Mouse (Mus musculus) limb, embryonic 12.5 days (tissue): ENCODE measurements at regions not wholly inside any gene's neighbourhood (a gene's known extent, or its start where the extent isn't known, plus 50 kb on each side); places are given as distances from the start of the nearest gene placed in this dataset.

ENCODE experiments used
- ATAC-seq: fragments of 200-750 bp; cut with Nextera tagmentation; 2 replicates; pipeline ENCODE4 v1.8.0; 2017; ENCODE audit warnings: low read depth, moderate TSS enrichment; ENCODE audit not compliant: insufficient number of reproducible peaks, insufficient read depth, low FRiP score, low TSS enrichment
- H3K27ac ChIP-seq: fragments of 300-500 bp; sonication (generic); 2 replicates; pipeline ENCODE4 v1.5.1; 2016; ENCODE audit warnings: mild to moderate bottlenecking, moderate library complexity
- H3K27me3 ChIP-seq: fragments of 300-500 bp; sonication (generic); 2 replicates; pipeline ENCODE4 v1.6.1; 2016; ENCODE audit warnings: mild to moderate bottlenecking, moderate library complexity
- H3K36me3 ChIP-seq: fragments of 300-500 bp; sonication (generic); 2 replicates; pipeline ENCODE4 v1.6.1; 2016; ENCODE audit warnings: mild to moderate bottlenecking, moderate library complexity
- H3K4me1 ChIP-seq: fragments of 300-500 bp; sonication (generic); replicated peaks from 2 replicates; pipeline ENCODE4 v1.6.1; 2016
- H3K4me2 ChIP-seq: fragments of 300-500 bp; sonication (generic); 2 replicates; pipeline ENCODE4 v1.6.1; 2016; ENCODE audit warnings: mild to moderate bottlenecking, moderate library complexity
- H3K4me3 ChIP-seq: fragments of 300-500 bp; sonication (generic); replicated peaks from 2 replicates; pipeline ENCODE4 v1.5.1; 2016; ENCODE audit warnings: mild to moderate bottlenecking
- H3K9ac ChIP-seq: fragments of 300-500 bp; sonication (generic); replicated peaks from 2 replicates; pipeline ENCODE4 v1.6.1; 2016; ENCODE audit warnings: mild to moderate bottlenecking, moderate library complexity
- H3K9me3 ChIP-seq: fragments of 300-500 bp; sonication (generic); 2 replicates; pipeline ENCODE4 v1.6.1; 2016; ENCODE audit warnings: mild to moderate bottlenecking, moderate library complexity
- WGBS: fragments of 180-500 bp; shearing (Covaris S2); methylation state at CpG from one replicate; pipeline ENCODE4 v1.1.7; 2016; 5-methylcytosine and 5-hydroxymethylcytosine counted together

GRCm38 (mm10) chr8:112933815-112934214 lies 364.0 kb downstream of the Cntnap4 start:
- 96% methylated on average over 2 of the region's 2 CpGs for WGBS
- Histone ChIP-seq H3K36me3 (no peaks in the 10 kb centered on the region), H3K4me1 (peaks cover 9% of the 10 kb centered on the region), H3K9me3 (no peaks in the 10 kb centered on the region), H3K27ac (no peak overlapping the region), H3K4me3 (no peak overlapping the region), H3K27me3 (no peaks in the 10 kb centered on the region), H3K9ac (no peak overlapping the region), H3K4me2 (no peak overlapping the region)
- ATAC-seq = no peak

GRCm38 (mm10) chr8:112935411-112935810 lies 365.6 kb downstream of the Cntnap4 start:
- Histone ChIP-seq H3K4me1 (peaks cover 9% of the 10 kb centered on the region), H3K9me3 (no peaks in the 10 kb centered on the region), H3K4me2 (no peak overlapping the region), H3K4me3 (no peak overlapping the region), H3K9ac (no peak overlapping the region), H3K27me3 (no peaks in the 10 kb centered on the region), H3K27ac (no peak overlapping the region), H3K36me3 (no peaks in the 10 kb centered on the region)
- 66% methylated on average over 3 of the region's 3 CpGs for WGBS
- no peak for ATAC-seq

GRCm38 (mm10) chr8:112935897-112936719 lies 366.3 kb downstream of the Cntnap4 start:
- Histone ChIP-seq H3K9ac (no peak overlapping the region), H3K4me3 (no peak overlapping the region), H3K27ac (no peak overlapping the region), H3K27me3 (no peaks in the 10 kb centered on the region), H3K36me3 (no peaks in the 10 kb centered on the region), H3K4me1 (peaks cover 9% of the 10 kb centered on the region), H3K9me3 (no peaks in the 10 kb centered on the region), H3K4me2 (no peak overlapping the region)
- 77% methylated on average over 9 of the region's 9 CpGs for WGBS
- no peak for ATAC-seq

- Histone ChIP-seq H3K27ac (no peak overlapping the region), H3K27me3 (no peaks in the 10 kb centered on the region), H3K4me2 (no peak overlapping the region), H3K9ac (no peak overlapping the region), H3K36me3 (no peaks in the 10 kb centered on the region), H3K4me3 (no peak overlapping the region), H3K4me1 (no peaks in the 10 kb centered on the region), H3K9me3 (no peaks in the 10 kb centered on the region)
- WGBS = 8% methylated on average over 6 of the region's 6 CpGs
- no peak for ATAC-seq
Measured at GRCm38 (mm10) chr8:112972418-112972817, 402.6 kb downstream of the Cntnap4 start.

GRCm38 (mm10) chr8:112975734-112976133 lies 405.9 kb downstream of the Cntnap4 start:
- Histone ChIP-seq H3K9ac (no peak overlapping the region), H3K4me3 (no peak overlapping the region), H3K4me1 (no peaks in the 10 kb centered on the region), H3K36me3 (no peaks in the 10 kb centered on the region), H3K4me2 (no peak overlapping the region), H3K27me3 (no peaks in the 10 kb centered on the region), H3K27ac (no peak overlapping the region), H3K9me3 (no peaks in the 10 kb centered on the region)
- 92% methylated on average over 2 of the region's 2 CpGs for WGBS
- ATAC-seq = no peak

- WGBS = 77% methylated on average over 2 of the region's 2 CpGs
- no peak overlapping the region for H3K4me2 ChIP-seq
- H3K27me3 ChIP-seq = no peaks in the 10 kb centered on the region
Measured at GRCm38 (mm10) chr8:112976312-112976711, 406.5 kb downstream of the Cntnap4 start.

GRCm38 (mm10) chr8:112993781-112994180 lies 423.9 kb downstream of the Cntnap4 start:
- H3K27ac ChIP-seq = no peak overlapping the region
- H3K4me3 ChIP-seq = no peak overlapping the region
- no peak overlapping the region for H3K4me2 ChIP-seq
- 87% methylated on average over 4 of the region's 4 CpGs for WGBS
- H3K27me3 ChIP-seq = no peaks in the 10 kb centered on the region
- H3K4me1 ChIP-seq = no peaks in the 10 kb centered on the region
- no peaks in the 10 kb centered on the region for H3K9me3 ChIP-seq
- no peak for ATAC-seq
- no peaks in the 10 kb centered on the region for H3K36me3 ChIP-seq
- no peak overlapping the region for H3K9ac ChIP-seq

More at GRCm38 (mm10) chr8:112976312-112976711, 406.5 kb downstream of the Cntnap4 start:
- Histone ChIP-seq H3K4me3 (no peak overlapping the region), H3K4me1 (no peaks in the 10 kb centered on the region), H3K27ac (no peak overlapping the region), H3K9me3 (no peaks in the 10 kb centered on the region), H3K36me3 (no peaks in the 10 kb centered on the region), H3K9ac (no peak overlapping the region)
- ATAC-seq = no peak

GRCm38 (mm10) chr8:113007356-113007755 lies 437.5 kb downstream of the Cntnap4 start:
- ATAC-seq = no peak
- Histone ChIP-seq H3K36me3 (no peaks in the 10 kb centered on the region), H3K9ac (no peak overlapping the region), H3K4me3 (no peak overlapping the region), H3K4me2 (no peak overlapping the region), H3K27me3 (no peaks in the 10 kb centered on the region), H3K9me3 (no peaks in the 10 kb centered on the region), H3K4me1 (no peaks in the 10 kb centered on the region), H3K27ac (no peak overlapping the region)
- 68% methylated on average over 4 of the region's 4 CpGs for WGBS

- H3K27ac ChIP-seq = no peak overlapping the region
- ATAC-seq = no peak
- H3K9ac ChIP-seq = no peak overlapping the region
- H3K9me3 ChIP-seq = no peaks in the 10 kb centered on the region
- no peaks in the 10 kb centered on the region for H3K27me3 ChIP-seq
- H3K36me3 ChIP-seq = no peaks in the 10 kb centered on the region
- 0 out of 2 replicates have a peak overlapping the region, but pooled peaks have one; percentile 1 for H3K4me2 ChIP-seq
- 52% methylated on average over 9 of the region's 9 CpGs for WGBS
- H3K4me3 ChIP-seq = no peak overlapping the region
- 0 out of 2 replicates have a peak, but pooled peaks cover 5% of the 10 kb centered on the region for H3K4me1 ChIP-seq
Measured at GRCm38 (mm10) chr8:113028880-113029279, 459.0 kb downstream of the Cntnap4 start.

- no peaks in the 10 kb centered on the region for H3K9me3 ChIP-seq
- 89% methylated on average over 8 of the region's 8 CpGs for WGBS
Measured at GRCm38 (mm10) chr8:113051770-113052473, 482.1 kb downstream of the Cntnap4 start.

GRCm38 (mm10) chr8:113065246-113066169 lies 495.7 kb downstream of the Cntnap4 start:
- WGBS = 68% methylated on average over 2 of the region's 2 CpGs
- no peak overlapping the region for H3K4me2 ChIP-seq
- H3K27ac ChIP-seq = no peak overlapping the region
- no peaks in the 10 kb centered on the region for H3K36me3 ChIP-seq
- no peak for ATAC-seq
- H3K4me1 ChIP-seq = no peaks in the 10 kb centered on the region
- H3K9me3 ChIP-seq = no peaks in the 10 kb centered on the region
- H3K4me3 ChIP-seq = no peak overlapping the region
- H3K27me3 ChIP-seq = no peaks in the 10 kb centered on the region
- no peak overlapping the region for H3K9ac ChIP-seq

More at GRCm38 (mm10) chr8:113051770-113052473, 482.1 kb downstream of the Cntnap4 start:
- Histone ChIP-seq H3K36me3 (no peaks in the 10 kb centered on the region), H3K27ac (no peak overlapping the region), H3K4me1 (no peaks in the 10 kb centered on the region), H3K9ac (no peak overlapping the region), H3K4me3 (no peak overlapping the region), H3K27me3 (no peaks in the 10 kb centered on the region), H3K4me2 (no peak overlapping the region)
- no peak for ATAC-seq
